9 mouse cellular contexts compared by ENCODE assay signal in genomic region chr9:65542111-65542524, GRCm38 (mm10). TPM values are rescaled to one million over a fixed set of nuclear protein-coding genes. Genes with fewer than 3 reads are reported as not detected.
DNase-seq lines count a peak whose midpoint lies in the region; ATAC-seq and TF ChIP-seq lines count a peak whose summit lies in the region.
"Had no signal": no experiment of that assay in that cellular context is flagged by ENCODE, and none has a peak within 500 bp of the region (broad histone marks: within the 10 kb centered on the region; RNA-seq: fewer than 3 reads in every experiment).

No protein-coding gene starts in this region.

- H3K36me3 ChIP-seq in hindbrain, embryonic 10.5 days: no peaks in the 10 kb centered on the region
- H3K36me3 ChIP-seq in hindbrain, embryonic 11.5 days (ENCODE audit: control insufficient read depth, insufficient read depth, low read length): no peaks in the 10 kb centered on the region
- no peaks in the 10 kb centered on the region for H3K36me3 ChIP-seq in CH12.LX (replicated peaks in 1 of 2; ENCODE audit: control insufficient read depth in 1 of 2, insufficient read depth in 1 of 2, low read length in 1 of 2)

- DNase-seq in hindbrain, embryonic 10.5 days (ENCODE audit: low spot score): no peak
- DNase-seq in hindbrain, embryonic 11.5 days (ENCODE audit: low spot score): no peak
- peak; percentile 88 for DNase-seq in CH12.LX (ENCODE audit: extremely low read depth)
- peak; percentile 42 for DNase-seq in lung, postnatal 36 days
- DNase-seq in retina, embryonic 14.5 days (ENCODE audit: low spot score): no peak
- no peak for DNase-seq in adrenal gland, postnatal 4 days (ENCODE audit: low spot score in 2 of 2)
- no peak for DNase-seq in cerebellum, adult 9-11 months

- no peak overlapping the region for H3K4me3 ChIP-seq in hindbrain, embryonic 10.5 days
- no peak overlapping the region for H3K4me3 ChIP-seq in hindbrain, embryonic 11.5 days (ENCODE audit: low read depth, low read length)
- peak overlapping the region in 1 of 3 experiments; percentile 25 for H3K4me3 ChIP-seq in CH12.LX (replicated peaks in 1 of 3; ENCODE audit: low read depth in 2 of 3, low read length in 2 of 3, poor library complexity in 1 of 3)
- H3K4me3 ChIP-seq: forebrain, embryonic 13.5 days had no signal

- no peak overlapping the region for H3K4me2 ChIP-seq in hindbrain, embryonic 11.5 days (replicated peaks; ENCODE audit: low read depth, low read length)
- H3K4me2 ChIP-seq in CH12.LX (ENCODE audit: insufficient read depth, low read depth, poor library complexity, severe bottlenecking): peak overlapping the region; percentile 60
- H3K4me2 ChIP-seq: forebrain, embryonic 13.5 days had no signal

- 88% methylated on average over 7 of the region's 7 CpGs for WGBS in hindbrain, embryonic 10.5 days
- 89% methylated on average over 7 of the region's 7 CpGs for WGBS in hindbrain, embryonic 11.5 days

- no peak for TF ChIP-seq CTCF in CH12.LX (conservative IDR thresholded peaks at IDR 0.05 in 1 of 2, IDR thresholded peaks at IDR 0.05 in 1 of 2; ENCODE audit: low read depth in 2 of 2, low read length in 2 of 2)

- TF ChIP-seq EP300 in CH12.LX (IDR thresholded peaks at IDR 0.05; ENCODE audit: low read length): peak; percentile 84

- H3K9me3 ChIP-seq in hindbrain, embryonic 10.5 days: no peaks in the 10 kb centered on the region
- no peaks in the 10 kb centered on the region for H3K9me3 ChIP-seq in hindbrain, embryonic 11.5 days (ENCODE audit: control insufficient read depth, low read length)
- no peaks in the 10 kb centered on the region for H3K9me3 ChIP-seq in CH12.LX (replicated peaks; ENCODE audit: low read length)
- H3K9me3 ChIP-seq: forebrain, embryonic 13.5 days had no signal

- in situ Hi-C loops in CH12.LX (cut with MboI; ENCODE audit: low pct_ligation_motif_present, low pct_unique_long_range_greater_than_20kb, low sequenced_read_pairs): no loop called here

- dilution Hi-C loops in CH12.LX (cut with MboI; ENCODE audit: extremely low pct_ligation_motif_present, extremely low pct_unique_long_range_greater_than_20kb, low sequenced_read_pairs): no loop called here

- TF ChIP-seq RAD21 in CH12.LX (IDR thresholded peaks at IDR 0.05; ENCODE audit: low read depth, low read length): no peak

- no peak; the same call in 1 of the 2 replicates for TF ChIP-seq POLR2A in CH12.LX (IDR thresholded peaks at IDR 0.05; ENCODE audit: low read depth, low read length)

- H3K4me1 ChIP-seq in hindbrain, embryonic 10.5 days (replicated peaks): peaks cover 18% of the 10 kb centered on the region
- H3K4me1 ChIP-seq in hindbrain, embryonic 11.5 days (replicated peaks; ENCODE audit: control insufficient read depth, insufficient read depth, low read length): no peaks in the 10 kb centered on the region
- H3K4me1 ChIP-seq in CH12.LX (ENCODE audit: control insufficient read depth in 1 of 2, insufficient read depth in 2 of 2): peaks cover 20 to 74% of the 10 kb centered on the region in 2 experiments

- H3K27ac ChIP-seq in hindbrain, embryonic 10.5 days: peak overlapping the region; percentile 45; the same call in 1 of the 2 replicates
- H3K27ac ChIP-seq in hindbrain, embryonic 11.5 days (ENCODE audit: low read depth, low read length): no peak overlapping the region
- peak overlapping the region; percentile 99 for H3K27ac ChIP-seq in CH12.LX (ENCODE audit: insufficient read depth, low read depth)
- H3K27ac ChIP-seq: forebrain, embryonic 13.5 days had no signal

- ATAC-seq in hindbrain, embryonic 11.5 days (ENCODE audit: low FRiP score): no peak
- ATAC-seq in granulocyte monocyte progenitor cell, adult 5-6 weeks (replicated peaks; ENCODE audit: poor library complexity, severe bottlenecking): peak; percentile 63
- ATAC-seq: forebrain, embryonic 13.5 days had no signal

- H3K9ac ChIP-seq in hindbrain, embryonic 11.5 days (ENCODE audit: low read depth, low read length): no peak overlapping the region
- peak overlapping the region; percentile 58 for H3K9ac ChIP-seq in CH12.LX (ENCODE audit: insufficient read depth, low read depth)
- H3K9ac ChIP-seq: forebrain, embryonic 13.5 days had no signal

- no peaks in the 10 kb centered on the region for H3K27me3 ChIP-seq in hindbrain, embryonic 10.5 days (ENCODE audit: insufficient read depth, poor library complexity, severe bottlenecking)
- no peaks in the 10 kb centered on the region for H3K27me3 ChIP-seq in hindbrain, embryonic 11.5 days (ENCODE audit: control insufficient read depth, insufficient read depth, low read length)
- no peaks in the 10 kb centered on the region for H3K27me3 ChIP-seq in CH12.LX (replicated peaks)
- H3K27me3 ChIP-seq: forebrain, embryonic 13.5 days had no signal

- H3K79me2 ChIP-seq in CH12.LX (replicated peaks; ENCODE audit: control insufficient read depth, extremely low read depth, insufficient read depth, poor library complexity, severe bottlenecking): no peaks in the 10 kb centered on the region

TF ChIP-seq in CH12.LX, 34 proteins besides CTCF, POLR2A, EP300 and RAD21:
- TF ChIP-seq JUN (IDR thresholded peaks at IDR 0.05; ENCODE audit: insufficient read depth, low read depth, low read length) (peak; percentile 43), USF2 (conservative IDR thresholded peaks at IDR 0.05; ENCODE audit: low read depth, low read length) (no peak), BHLHE40 (IDR thresholded peaks at IDR 0.05; ENCODE audit: low read depth, low read length) (peak; percentile 69), ZMIZ1 (IDR thresholded peaks at IDR 0.05; ENCODE audit: low read depth, low read length) (no peak), MYC (IDR thresholded peaks at IDR 0.05; ENCODE audit: low read depth, low read length) (no peak), MEF2A (IDR thresholded peaks at IDR 0.05; ENCODE audit: borderline replicate concordance, low read depth, low read length) (peak; percentile 94), NRF1 (IDR thresholded peaks at IDR 0.05; ENCODE audit: low read depth, low read length) (no peak), ELF1 (IDR thresholded peaks at IDR 0.05; ENCODE audit: low read depth, low read length) (no peak), NELFE (IDR thresholded peaks at IDR 0.05; ENCODE audit: low read depth, low read length) (no peak), IRF4 (IDR thresholded peaks at IDR 0.05; ENCODE audit: low read depth, low read length) (peak; percentile 36; the same call in 1 of the 2 replicates), ETS1 (conservative IDR thresholded peaks at IDR 0.05; ENCODE audit: low read depth, low read length) (peak; percentile 76; the same call in 1 of the 2 replicates), JUND (conservative IDR thresholded peaks at IDR 0.05; ENCODE audit: low read depth, low read length) (0 out of 2 replicates have a peak, but pooled peaks have one; percentile 28), TCF12 (IDR thresholded peaks at IDR 0.05; ENCODE audit: low read depth, low read length) (peak; percentile 32; the same call in 1 of the 2 replicates)

RNA-seq across cellular contexts. Expression of gene Ankdd1a, which starts 22.1 kb away (rescaled TPM):
- polyA plus RNA-seq in hindbrain, embryonic 10.5 days (2016; fragmentation: Nextera tagmentation; extraction: Ambion mirVana): 0.11 TPM in 1 of 2 replicates, not detected in the other
- polyA plus RNA-seq in hindbrain, embryonic 11.5 days (2014; fragmentation: Nextera tagmentation; extraction: Ambion mirVana): 0.20 and 0.71 TPM in 2 replicates
- total RNA-seq in CH12.LX (2012; rRNA removed): not detected in 2 replicates
- not detected in 2 replicates for total RNA-seq in CH12.LX (2014; rRNA removed)
- not detected in 2 replicates for polyA plus RNA-seq in CH12.LX (2012; ENCODE audit: insufficient read length, low read depth)
- not detected in 2 replicates for total RNA-seq in granulocyte monocyte progenitor cell, adult 5-6 weeks (2014; fragmentation: Nextera tagmentation)
- total RNA-seq in granulocyte monocyte progenitor cell, adult 5-6 weeks (2017): not detected in 2 replicates
- total RNA-seq in adrenal gland, postnatal 4 days (2021): 1 to 10 TPM; 1.1 to 1.3 TPM
- polyA plus RNA-seq: forebrain, embryonic 13.5 days had no signal

RNA-seq across cellular contexts. Expression of gene Plekho2, which starts 37.7 kb away (rescaled TPM):
- polyA plus RNA-seq in hindbrain, embryonic 10.5 days (2016; fragmentation: Nextera tagmentation; extraction: Ambion mirVana): 14.5 and 15.2 TPM in 2 replicates
- polyA plus RNA-seq in hindbrain, embryonic 11.5 days (2014; fragmentation: Nextera tagmentation; extraction: Ambion mirVana): 10.2 and 10.7 TPM in 2 replicates
- total RNA-seq in CH12.LX (2012; rRNA removed) (13.9 and 16.8 TPM in 2 replicates), CH12.LX (2014; rRNA removed) (7.2 and 7.9 TPM in 2 replicates)
- 33.8 and 37.1 TPM in 2 replicates for polyA plus RNA-seq in CH12.LX (2012; ENCODE audit: insufficient read length, low read depth)
- total RNA-seq in granulocyte monocyte progenitor cell, adult 5-6 weeks (2014; fragmentation: Nextera tagmentation): 15.4 and 20.2 TPM in 2 replicates
- total RNA-seq in granulocyte monocyte progenitor cell, adult 5-6 weeks (2017): 7.1 and 12.6 TPM in 2 replicates
- total RNA-seq in adrenal gland, postnatal 4 days (2021): 10 to 100 TPM; 44.7 to 45.4 TPM

RNA-seq across cellular contexts. Expression of gene Pif1, which starts 44.8 kb away (rescaled TPM):
- 24.2 and 27.2 TPM in 2 replicates for polyA plus RNA-seq in hindbrain, embryonic 10.5 days (2016; fragmentation: Nextera tagmentation; extraction: Ambion mirVana)
- polyA plus RNA-seq in hindbrain, embryonic 11.5 days (2014; fragmentation: Nextera tagmentation; extraction: Ambion mirVana): 9.9 and 12.5 TPM in 2 replicates
- total RNA-seq in CH12.LX (2012; rRNA removed) (12.2 and 15.7 TPM in 2 replicates), CH12.LX (2014; rRNA removed) (11.2 and 13.3 TPM in 2 replicates)
- 12.3 and 14.5 TPM in 2 replicates for polyA plus RNA-seq in CH12.LX (2012; ENCODE audit: insufficient read length, low read depth)
- total RNA-seq in granulocyte monocyte progenitor cell, adult 5-6 weeks (2014; fragmentation: Nextera tagmentation): 5.3 and 5.4 TPM in 2 replicates
- 8.7 and 13.2 TPM in 2 replicates for total RNA-seq in granulocyte monocyte progenitor cell, adult 5-6 weeks (2017)
- 1 to 10 TPM; 4.8 to 4.9 TPM for total RNA-seq in adrenal gland, postnatal 4 days (2021)

Comparison
In these comparisons a context has a peak if more than half of its experiments do, and no peak if none do; other contexts are left out.
1. DNase-seq: peak in CH12.LX (single experiment) and lung, postnatal 36 days (single experiment); none in hindbrain, embryonic 10.5 days (single experiment), hindbrain, embryonic 11.5 days (single experiment), retina, embryonic 14.5 days (single experiment), adrenal gland, postnatal 4 days (0 of 2) and cerebellum, adult 9-11 months (single experiment).